Mouse (Mus musculus): ENCODE results near the gene Zbtb44. TPM values are rescaled to one million over a fixed set of nuclear protein-coding genes. Genes with fewer than 3 reads are reported as not detected.

Gene Zbtb44
- polyA plus RNA-seq, 1 experiment from 2014 or later: 5.6 TPM

DNA sequence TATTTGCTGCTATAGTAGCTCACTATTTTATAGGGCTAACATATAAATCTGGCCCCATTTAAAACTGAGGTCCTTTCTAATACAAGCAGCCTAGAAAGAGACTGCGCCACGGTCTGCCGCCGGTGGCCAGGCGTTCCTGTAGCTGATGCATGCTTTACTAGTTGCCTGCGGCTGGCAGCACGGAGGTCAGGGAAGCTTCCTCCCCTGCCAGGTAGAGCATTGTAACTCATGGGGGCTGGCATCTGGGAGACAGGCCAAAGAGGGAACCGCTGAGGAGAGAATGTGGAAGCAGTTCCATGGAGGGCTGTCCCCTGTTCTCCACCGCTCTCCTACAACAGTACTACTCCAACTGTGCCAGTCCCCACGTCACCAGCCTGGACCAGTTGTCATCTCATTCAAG lies 44.4 kb downstream of the Zbtb44 start:
- no peak for ATAC-seq (replicated peaks)
- no peak overlapping the region for H3K27ac ChIP-seq (replicated peaks)
- H3K4me3 ChIP-seq: no peak overlapping the region
- no peaks in the 10 kb centered on the region for H3K36me3 ChIP-seq
- no peak overlapping the region for H3K4me2 ChIP-seq (replicated peaks)
- no peaks in the 10 kb centered on the region for H3K27me3 ChIP-seq
- 88% methylated on average over 10 of the region's 10 CpGs for WGBS
- H3K4me1 ChIP-seq: no peaks in the 10 kb centered on the region
- H3K9ac ChIP-seq (replicated peaks): no peak overlapping the region
- no peaks in the 10 kb centered on the region for H3K9me3 ChIP-seq

DNA sequence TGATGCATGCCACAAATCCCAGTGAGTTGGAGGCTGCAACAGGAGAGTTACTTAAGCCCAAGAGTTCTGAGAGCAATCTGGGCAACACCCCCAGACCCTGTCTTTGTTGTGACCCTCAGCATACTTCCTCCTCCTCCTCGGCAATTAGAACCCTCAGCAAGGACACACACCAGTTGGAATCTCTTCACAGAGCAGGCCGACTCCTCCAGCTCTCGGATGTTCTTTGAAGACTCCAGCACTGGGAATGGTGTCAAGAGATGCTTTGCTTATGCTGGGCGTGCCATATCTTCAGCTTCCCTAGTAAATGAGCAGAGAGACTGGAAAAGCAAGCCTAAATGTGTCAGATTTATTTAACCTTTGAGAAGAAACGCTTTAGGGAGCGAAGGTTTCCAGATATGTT lies 50.3 kb downstream of the Zbtb44 start:
- no peaks in the 10 kb centered on the region for H3K27me3 ChIP-seq
- ATAC-seq (replicated peaks): no peak
- H3K4me2 ChIP-seq (replicated peaks): no peak overlapping the region
- WGBS: 72% methylated on average over 6 of the region's 6 CpGs
- H3K9me3 ChIP-seq: no peaks in the 10 kb centered on the region
- peaks cover 5% of the 10 kb centered on the region for H3K4me1 ChIP-seq
- no peak overlapping the region for H3K4me3 ChIP-seq
- H3K9ac ChIP-seq (replicated peaks): no peak overlapping the region
- H3K27ac ChIP-seq (replicated peaks): no peak overlapping the region
- H3K36me3 ChIP-seq: no peaks in the 10 kb centered on the region

DNA sequence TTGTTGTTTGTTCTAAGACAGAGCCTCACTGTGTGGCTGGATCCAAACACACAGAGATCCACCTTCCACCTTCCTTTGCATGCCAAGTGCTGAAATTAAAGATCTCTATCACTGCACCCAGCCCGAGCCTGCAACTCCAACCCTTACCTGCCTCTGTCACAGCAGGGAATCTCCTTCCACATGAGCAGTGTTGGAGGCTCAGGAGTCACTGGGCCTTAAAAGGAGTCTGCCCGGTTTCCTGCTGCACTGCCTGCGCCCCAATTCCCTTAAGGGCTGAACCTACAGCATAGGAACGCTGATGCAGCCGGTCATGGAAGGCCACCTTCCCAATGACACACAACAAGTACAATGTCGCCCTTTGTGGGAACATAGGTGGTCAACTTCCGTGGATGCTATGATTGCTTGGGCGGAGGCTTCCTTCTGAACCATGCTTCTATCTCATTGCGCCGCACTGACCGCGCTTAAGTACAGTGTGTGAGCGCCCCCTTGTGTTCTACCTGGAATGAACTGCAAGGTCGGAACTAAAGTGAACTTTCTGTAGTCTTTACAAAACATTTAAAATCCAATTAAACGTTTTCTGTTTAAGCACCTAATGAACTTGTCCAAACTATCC lies 51.7 kb downstream of the Zbtb44 start:
- H3K36me3 ChIP-seq: no peaks in the 10 kb centered on the region
- WGBS: 8% methylated on average over 15 of the region's 15 CpGs
- H3K4me3 ChIP-seq: peak overlapping the region; percentile 25
- ATAC-seq (replicated peaks): peak; percentile 52; the same call in 1 of the 2 replicates
- H3K9me3 ChIP-seq: no peaks in the 10 kb centered on the region
- peaks cover 7% of the 10 kb centered on the region for H3K4me1 ChIP-seq
- H3K4me2 ChIP-seq (replicated peaks): peak overlapping the region; percentile 45
- no peaks in the 10 kb centered on the region for H3K27me3 ChIP-seq
- H3K27ac ChIP-seq (replicated peaks): no peak overlapping the region
- no peak overlapping the region for H3K9ac ChIP-seq (replicated peaks)

DNA sequence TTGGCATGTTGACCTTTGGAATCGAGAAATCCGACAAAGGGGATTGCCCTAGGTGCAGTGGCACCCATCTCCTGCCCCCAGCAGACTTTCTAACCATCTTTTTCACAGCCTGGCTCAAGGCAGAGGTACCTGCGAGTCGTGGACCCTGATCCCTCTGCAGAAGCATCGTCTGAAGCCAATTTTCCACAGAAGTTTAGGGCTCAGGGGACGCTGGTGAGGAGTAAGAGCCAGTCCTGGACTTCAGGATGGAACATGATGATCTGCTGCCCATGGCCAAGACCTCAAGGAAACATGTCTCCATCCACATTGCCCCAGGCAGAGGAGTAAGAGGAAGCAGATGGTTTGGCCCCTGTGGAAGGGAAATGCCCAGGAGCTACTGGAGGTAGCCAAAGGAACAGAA lies 52.3 kb downstream of the Zbtb44 start:
- Histone ChIP-seq H3K9ac (replicated peaks) (no peak overlapping the region), H3K36me3 (no peaks in the 10 kb centered on the region), H3K4me1 (peaks cover 13% of the 10 kb centered on the region), H3K4me2 (replicated peaks) (no peak overlapping the region), H3K9me3 (no peaks in the 10 kb centered on the region), H3K27ac (replicated peaks) (no peak overlapping the region), H3K27me3 (no peaks in the 10 kb centered on the region), H3K4me3 (no peak overlapping the region)
- 78% methylated on average over 6 of the region's 6 CpGs for WGBS
- no peak for ATAC-seq (replicated peaks)

- Histone ChIP-seq H3K27me3 (no peaks in the 10 kb centered on the region), H3K4me1 (peaks cover 14% of the 10 kb centered on the region), H3K9me3 (no peaks in the 10 kb centered on the region), H3K27ac (replicated peaks) (no peak overlapping the region), H3K36me3 (no peaks in the 10 kb centered on the region), H3K4me2 (replicated peaks) (no peak overlapping the region), H3K9ac (replicated peaks) (no peak overlapping the region), H3K4me3 (no peak overlapping the region)
- 76% methylated on average over 5 of the region's 5 CpGs for WGBS
- ATAC-seq (replicated peaks): no peak
Measured at GRCm38 (mm10) chr9:31085556-31085955, 55.1 kb downstream of the Zbtb44 start.

GRCm38 (mm10) chr9:31086085-31086753 lies 55.8 kb downstream of the Zbtb44 start:
- Histone ChIP-seq H3K27ac (replicated peaks) (no peak overlapping the region), H3K36me3 (no peaks in the 10 kb centered on the region), H3K4me1 (peaks cover 14% of the 10 kb centered on the region), H3K9me3 (no peaks in the 10 kb centered on the region), H3K9ac (replicated peaks) (no peak overlapping the region), H3K27me3 (no peaks in the 10 kb centered on the region), H3K4me2 (replicated peaks) (no peak overlapping the region; the same call in 1 of the 2 replicates), H3K4me3 (no peak overlapping the region)
- 0 out of 2 replicates have a peak, but pooled peaks have one; percentile 38 for ATAC-seq (replicated peaks)
- 13% methylated on average over 10 of the region's 10 CpGs for WGBS

DNA sequence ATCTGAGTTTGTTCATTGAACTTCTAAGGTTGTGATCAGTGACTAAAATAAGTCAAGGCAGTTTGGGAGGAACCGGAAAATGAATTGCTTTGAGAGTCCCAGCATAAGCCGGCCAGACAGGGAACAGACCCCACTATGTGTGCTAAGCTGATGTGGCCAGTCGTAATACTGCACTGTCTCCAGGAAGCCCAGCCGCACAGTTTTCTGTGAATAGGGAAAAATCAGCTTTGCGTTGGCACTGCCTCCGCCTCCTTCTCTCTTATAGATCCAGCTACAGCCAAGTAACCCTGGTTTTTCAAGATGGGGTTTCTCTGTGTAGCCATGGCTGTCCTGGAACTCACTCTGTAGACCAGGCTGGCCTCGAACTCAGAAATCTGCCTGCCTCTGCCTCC lies 56.3 kb downstream of the Zbtb44 start:
- peaks cover 14% of the 10 kb centered on the region for H3K4me1 ChIP-seq
- H3K27me3 ChIP-seq: no peaks in the 10 kb centered on the region
- no peak overlapping the region for H3K4me2 ChIP-seq (replicated peaks)
- no peaks in the 10 kb centered on the region for H3K9me3 ChIP-seq
- 76% methylated on average over 7 of the region's 7 CpGs for WGBS
- no peak overlapping the region for H3K27ac ChIP-seq (replicated peaks)
- H3K4me3 ChIP-seq: no peak overlapping the region
- H3K9ac ChIP-seq (replicated peaks): no peak overlapping the region
- ATAC-seq (replicated peaks): no peak
- no peaks in the 10 kb centered on the region for H3K36me3 ChIP-seq

DNA sequence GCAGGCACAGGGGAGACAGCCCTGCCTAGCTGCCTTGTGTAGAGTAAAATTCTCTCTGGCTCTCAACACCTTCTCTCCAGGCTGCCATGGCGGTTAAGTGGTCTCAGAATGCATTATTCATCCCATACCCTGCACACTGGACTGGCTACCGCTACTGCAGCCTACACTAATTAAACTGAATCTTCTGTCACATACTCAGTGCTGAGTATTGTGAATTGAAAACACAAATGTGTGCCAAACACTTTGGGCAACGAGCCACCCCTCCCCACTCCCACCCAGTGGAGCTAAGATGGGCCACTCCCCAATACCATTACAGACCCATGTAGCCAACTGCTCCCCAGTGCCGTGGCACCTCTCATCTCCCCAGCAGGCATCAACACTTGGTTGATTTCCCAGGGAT lies 57.0 kb downstream of the Zbtb44 start:
- ATAC-seq (replicated peaks): peak; percentile 51
- H3K4me2 ChIP-seq (replicated peaks): no peak overlapping the region
- no peaks in the 10 kb centered on the region for H3K27me3 ChIP-seq
- 22% methylated on average over 4 of the region's 4 CpGs for WGBS
- H3K4me3 ChIP-seq: no peak overlapping the region
- H3K9ac ChIP-seq (replicated peaks): no peak overlapping the region
- peaks cover 9% of the 10 kb centered on the region; the same call in 1 of the 2 replicates for H3K4me1 ChIP-seq
- no peak overlapping the region for H3K27ac ChIP-seq (replicated peaks)
- no peaks in the 10 kb centered on the region for H3K36me3 ChIP-seq
- no peaks in the 10 kb centered on the region for H3K9me3 ChIP-seq

GRCm38 (mm10) chr9:31088116-31088515 lies 57.7 kb downstream of the Zbtb44 start:
- WGBS: 76% methylated on average over 3 of the region's 3 CpGs
- Histone ChIP-seq H3K27ac (replicated peaks) (no peak overlapping the region), H3K4me1 (peaks cover 9% of the 10 kb centered on the region; the same call in 1 of the 2 replicates), H3K27me3 (no peaks in the 10 kb centered on the region), H3K9me3 (no peaks in the 10 kb centered on the region), H3K36me3 (no peaks in the 10 kb centered on the region), H3K4me3 (no peak overlapping the region), H3K4me2 (replicated peaks) (no peak overlapping the region), H3K9ac (replicated peaks) (no peak overlapping the region)
- no peak for ATAC-seq (replicated peaks)

GRCm38 (mm10) chr9:31088883-31089282 lies 58.4 kb downstream of the Zbtb44 start:
- no peak overlapping the region for H3K27ac ChIP-seq (replicated peaks)
- WGBS: 87% methylated on average over 4 of the region's 4 CpGs
- no peaks in the 10 kb centered on the region for H3K9me3 ChIP-seq
- no peak for ATAC-seq (replicated peaks)
- peaks cover 9% of the 10 kb centered on the region; the same call in 1 of the 2 replicates for H3K4me1 ChIP-seq
- no peaks in the 10 kb centered on the region for H3K36me3 ChIP-seq
- no peak overlapping the region for H3K4me2 ChIP-seq (replicated peaks)
- H3K4me3 ChIP-seq: no peak overlapping the region
- no peak overlapping the region for H3K9ac ChIP-seq (replicated peaks)
- H3K27me3 ChIP-seq: no peaks in the 10 kb centered on the region

GRCm38 (mm10) chr9:31089541-31089940 lies 59.1 kb downstream of the Zbtb44 start:
- Histone ChIP-seq H3K9ac (replicated peaks) (no peak overlapping the region), H3K27me3 (no peaks in the 10 kb centered on the region), H3K27ac (replicated peaks) (no peak overlapping the region), H3K9me3 (no peaks in the 10 kb centered on the region), H3K36me3 (no peaks in the 10 kb centered on the region), H3K4me2 (replicated peaks) (no peak overlapping the region), H3K4me3 (no peak overlapping the region), H3K4me1 (peaks cover 9% of the 10 kb centered on the region; the same call in 1 of the 2 replicates)
- ATAC-seq (replicated peaks): no peak
- 83% methylated on average over 9 of the region's 9 CpGs for WGBS

DNA sequence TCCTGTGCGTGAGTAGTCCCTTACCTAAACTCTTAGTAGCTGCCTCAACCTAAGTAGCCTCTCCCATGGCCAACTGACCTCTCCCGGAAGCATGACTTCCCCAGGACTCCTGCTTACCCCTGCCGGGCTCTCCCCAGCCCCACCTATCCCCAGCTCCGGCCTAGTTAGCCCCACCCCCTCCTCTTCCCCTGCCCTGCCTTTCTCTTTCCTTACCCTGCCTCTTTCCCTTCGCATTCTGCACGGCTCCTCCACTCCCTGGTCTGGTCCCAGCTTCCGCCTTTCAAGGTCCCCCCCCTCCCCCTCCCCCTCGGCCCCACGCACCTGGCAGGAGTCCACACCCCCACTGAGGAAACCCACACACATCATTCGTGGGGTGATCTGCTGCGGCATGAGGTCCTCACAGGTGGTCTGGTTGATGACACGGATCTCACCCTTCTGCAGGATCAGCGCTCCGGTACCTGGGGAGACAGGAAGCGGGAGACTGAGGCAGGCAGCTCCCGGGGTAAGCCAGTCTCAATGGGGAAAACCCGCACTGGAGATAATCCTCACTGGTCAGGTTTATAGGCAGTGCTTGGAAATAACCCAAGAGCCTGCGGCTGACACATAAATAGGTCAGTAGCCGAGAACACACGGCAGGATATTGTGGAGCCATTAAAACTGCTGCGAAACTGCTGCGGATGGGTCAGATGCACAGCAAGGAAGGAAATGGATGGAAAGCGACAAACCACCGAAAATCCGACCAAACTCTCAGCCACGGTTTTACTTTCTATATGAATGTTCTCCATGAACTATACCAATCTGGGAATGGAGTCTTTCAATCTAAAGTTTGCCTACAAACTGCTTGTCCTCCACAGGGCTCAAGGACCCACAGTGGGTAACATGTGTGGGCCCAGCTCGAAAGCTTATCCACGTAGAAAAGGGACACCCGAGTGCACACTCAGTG lies 59.9 kb downstream of the Zbtb44 start:
- Histone ChIP-seq H3K9ac (replicated peaks) (no peak overlapping the region), H3K27me3 (no peaks in the 10 kb centered on the region), H3K4me1 (peaks cover 9% of the 10 kb centered on the region; the same call in 1 of the 2 replicates), H3K9me3 (no peaks in the 10 kb centered on the region), H3K4me2 (replicated peaks) (no peak overlapping the region), H3K4me3 (no peak overlapping the region), H3K36me3 (no peaks in the 10 kb centered on the region), H3K27ac (replicated peaks) (no peak overlapping the region)
- ATAC-seq (replicated peaks): no peak
- WGBS: 78% methylated on average over 29 of the region's 29 CpGs

Measured in forebrain, embryonic 15.5 days (tissue).